Mouse (Mus musculus): Measurements from ENCODE around the gene 4931440F15Rik.

DNA sequence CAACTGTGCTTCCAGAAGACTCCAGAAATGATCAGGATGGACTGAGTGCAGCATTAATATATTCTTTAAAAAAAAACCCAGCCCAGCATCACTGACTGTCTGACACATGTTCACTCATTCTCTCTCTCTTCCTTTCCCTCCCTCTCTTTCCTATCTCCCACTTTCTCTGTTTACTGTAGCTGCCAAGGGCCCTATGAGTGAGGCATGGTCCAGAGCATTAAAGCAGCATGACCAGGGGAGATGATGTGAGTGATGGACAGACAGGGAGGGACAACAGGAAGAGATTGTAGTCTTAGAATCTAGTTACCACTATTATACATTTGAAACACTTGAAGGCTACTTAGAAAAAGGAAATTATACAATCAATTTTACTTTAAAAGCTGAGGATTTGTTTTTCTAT, 9.8 kb downstream of the 4931440F15Rik start:
- no peak for TF ChIP-seq CTCF (IDR thresholded peaks at IDR 0.05; ENCODE audit: control insufficient read depth, insufficient read depth, insufficient read length)
- TF ChIP-seq USF1 (IDR thresholded peaks at IDR 0.05; ENCODE audit: low read depth): no peak
- no peak for TF ChIP-seq MAX (IDR thresholded peaks at IDR 0.05)

All from C2C12 (cell line).